Mouse (Mus musculus): ENCODE data around the gene Ppp2r5a. TPM values are rescaled to one million over a fixed set of nuclear protein-coding genes. Genes with fewer than 3 reads are reported as not detected.
"Not testable (repeated sequence)": the region's sequence is repeated elsewhere in the genome, so short reads cannot be mapped to it uniquely, and the experiment has no call there.

Ppp2r5a gene
- polyA plus RNA-seq, 1 experiment = 60.4 TPM

DNA sequence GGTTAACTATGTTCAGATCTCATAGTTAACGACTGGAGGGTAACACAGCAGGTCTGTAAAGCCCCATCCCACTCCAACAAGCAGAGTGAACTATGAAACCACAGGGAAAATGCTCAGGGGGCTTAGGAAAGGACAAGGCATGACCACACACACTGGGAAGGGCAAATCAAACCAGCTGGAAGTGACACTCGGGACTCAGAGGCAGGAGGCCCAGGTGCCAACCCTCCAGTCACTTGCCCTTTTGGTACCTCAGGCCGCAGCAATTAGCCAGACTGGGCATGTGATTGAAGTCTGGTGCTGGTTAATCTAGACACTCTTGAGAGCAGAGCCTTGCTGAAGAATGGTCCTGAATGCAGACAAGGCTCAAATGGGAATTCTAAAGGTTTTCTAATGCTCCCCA lies 33.6 kb upstream of the Ppp2r5a start:
- no peak for TF ChIP-seq CTCF (IDR thresholded peaks at IDR 0.05; ENCODE audit: borderline replicate concordance, insufficient read depth, low read length)
- no peak for TF ChIP-seq POLR2A (IDR thresholded peaks at IDR 0.05; ENCODE audit: low read depth, low read length)
- H3K27ac ChIP-seq (ENCODE audit: insufficient read depth, low read length) = no peak overlapping the region
- peaks cover 6% of the 10 kb centered on the region for H3K4me1 ChIP-seq (ENCODE audit: control insufficient read depth, insufficient read depth, low read length)
- H3K4me3 ChIP-seq (ENCODE audit: insufficient read depth, low read length) = no peak overlapping the region

DNA sequence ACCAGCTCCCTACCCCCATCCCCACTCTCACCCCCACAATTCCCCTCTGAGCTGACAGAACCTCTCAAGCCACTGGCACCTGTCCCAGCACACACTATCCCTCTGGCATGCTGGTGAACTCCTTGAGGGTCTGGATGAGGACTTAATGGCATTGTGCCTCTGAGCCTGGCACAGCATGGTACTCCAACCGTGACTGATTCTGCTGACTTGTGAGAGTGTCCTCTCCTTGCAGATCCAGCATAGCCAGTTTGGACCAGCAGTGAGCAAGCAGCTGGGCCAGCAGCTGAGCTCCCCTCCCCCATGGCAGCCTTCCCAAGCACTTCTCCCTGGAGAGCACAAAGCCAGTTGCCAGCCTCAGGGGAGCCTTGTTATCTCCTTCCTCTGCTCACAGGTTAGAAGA lies 32.3 kb upstream of the Ppp2r5a start:
- TF ChIP-seq POLR2A (IDR thresholded peaks at IDR 0.05; ENCODE audit: low read depth, low read length) = no peak
- no peak for TF ChIP-seq CTCF (IDR thresholded peaks at IDR 0.05; ENCODE audit: borderline replicate concordance, insufficient read depth, low read length)
- no peak overlapping the region for H3K27ac ChIP-seq (ENCODE audit: insufficient read depth, low read length)
- H3K4me3 ChIP-seq (ENCODE audit: insufficient read depth, low read length) = no peak overlapping the region
- peaks cover 6% of the 10 kb centered on the region for H3K4me1 ChIP-seq (ENCODE audit: control insufficient read depth, insufficient read depth, low read length)

DNA sequence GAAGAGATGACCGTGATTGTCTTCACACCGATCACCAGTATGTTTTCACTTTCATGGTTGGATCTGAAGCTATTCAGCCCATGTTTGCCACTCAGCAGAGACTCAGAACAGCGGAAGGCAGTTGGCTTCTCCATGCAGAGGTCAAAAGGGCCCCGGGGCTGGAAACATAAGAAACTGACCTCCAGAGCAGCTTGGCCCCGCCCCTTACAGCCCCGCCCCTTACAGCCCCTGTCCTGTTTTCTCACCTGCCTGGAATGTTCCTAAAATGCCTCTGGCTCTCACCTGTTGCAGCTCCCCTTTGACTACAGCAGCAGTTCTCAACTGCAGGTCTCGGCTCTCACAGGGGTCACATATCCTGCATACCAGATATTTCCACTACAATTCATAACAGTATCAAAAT lies 29.5 kb upstream of the Ppp2r5a start:
- Histone ChIP-seq H3K4me3 (ENCODE audit: insufficient read depth, low read length) (no peak overlapping the region), H3K27ac (ENCODE audit: insufficient read depth, low read length) (no peak overlapping the region), H3K4me1 (ENCODE audit: control insufficient read depth, insufficient read depth, low read length) (no peaks in the 10 kb centered on the region)
- TF ChIP-seq CTCF (IDR thresholded peaks at IDR 0.05; ENCODE audit: borderline replicate concordance, insufficient read depth, low read length) = no peak
- TF ChIP-seq POLR2A (IDR thresholded peaks at IDR 0.05; ENCODE audit: low read depth, low read length) = no peak

DNA sequence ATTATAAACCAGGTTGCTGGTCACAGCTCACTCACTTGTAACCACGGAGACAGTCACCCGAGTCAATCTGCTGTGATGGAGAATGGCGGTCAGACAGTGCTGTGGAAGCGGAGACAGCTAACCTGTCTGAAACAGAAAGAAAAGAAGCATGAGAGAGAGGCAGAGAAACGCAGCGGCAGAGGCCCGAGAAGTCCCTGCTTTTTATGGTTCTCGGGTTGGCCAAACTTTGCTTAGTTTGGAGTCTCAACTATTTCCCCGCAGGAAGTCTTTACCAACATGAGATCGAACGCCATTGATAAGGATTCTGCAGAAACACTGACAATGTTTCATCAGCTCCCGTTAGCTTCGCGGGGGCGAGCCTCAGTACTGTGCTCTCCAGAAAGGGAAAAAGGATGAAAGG lies 29.0 kb upstream of the Ppp2r5a start:
- Histone ChIP-seq H3K4me3 (ENCODE audit: insufficient read depth, low read length) (no peak overlapping the region), H3K4me1 (ENCODE audit: control insufficient read depth, insufficient read depth, low read length) (no peaks in the 10 kb centered on the region), H3K27ac (ENCODE audit: insufficient read depth, low read length) (no peak overlapping the region)
- TF ChIP-seq CTCF (IDR thresholded peaks at IDR 0.05; ENCODE audit: borderline replicate concordance, insufficient read depth, low read length) (no peak), POLR2A (IDR thresholded peaks at IDR 0.05; ENCODE audit: low read depth, low read length) (no peak)

DNA sequence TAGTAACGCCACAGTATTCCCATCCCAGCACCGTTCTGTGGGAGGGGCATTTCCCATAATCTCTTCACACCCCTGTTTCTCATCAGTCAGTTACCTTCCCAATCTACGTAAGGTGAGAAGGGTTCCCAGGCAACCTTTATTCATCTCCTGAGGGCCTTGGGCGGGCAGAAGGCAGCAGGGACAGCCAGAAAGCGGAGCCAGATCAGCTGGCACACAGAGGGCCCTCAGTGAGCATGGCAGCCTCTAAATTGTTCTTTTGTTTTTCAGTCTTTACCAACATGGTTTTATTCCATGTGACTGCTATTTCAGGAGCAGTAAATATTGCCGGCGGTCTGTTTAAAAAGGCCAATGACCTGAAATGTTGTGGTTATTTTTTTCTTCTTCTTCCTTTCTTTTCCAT lies 27.0 kb upstream of the Ppp2r5a start:
- no peak for TF ChIP-seq CTCF (IDR thresholded peaks at IDR 0.05; ENCODE audit: borderline replicate concordance, insufficient read depth, low read length)
- no peak overlapping the region for H3K4me3 ChIP-seq (ENCODE audit: insufficient read depth, low read length)
- no peak overlapping the region for H3K27ac ChIP-seq (ENCODE audit: insufficient read depth, low read length)
- H3K4me1 ChIP-seq (ENCODE audit: control insufficient read depth, insufficient read depth, low read length) = no peaks in the 10 kb centered on the region

DNA sequence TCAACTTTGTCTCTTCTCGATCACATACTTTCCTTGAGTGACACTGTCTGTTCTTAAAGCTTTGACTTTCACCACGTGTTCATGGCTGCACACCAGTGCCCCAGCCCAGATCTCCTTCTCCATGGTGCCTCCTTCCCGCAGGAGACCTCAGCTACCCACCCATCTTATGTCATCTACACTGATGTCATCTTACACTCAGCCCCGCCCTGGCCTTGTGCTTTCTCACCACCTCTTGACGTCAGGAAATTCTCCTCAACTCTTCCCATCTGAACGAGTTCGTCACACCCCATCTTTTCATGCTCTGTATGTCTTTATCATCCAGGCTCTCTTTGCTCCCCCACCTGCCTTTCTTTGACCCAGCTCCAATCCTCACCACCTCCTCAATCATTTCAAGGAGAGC lies 22.8 kb upstream of the Ppp2r5a start:
- Histone ChIP-seq H3K27ac (ENCODE audit: insufficient read depth, low read length) (no peak overlapping the region), H3K4me1 (ENCODE audit: control insufficient read depth, insufficient read depth, low read length) (no peaks in the 10 kb centered on the region), H3K4me3 (ENCODE audit: insufficient read depth, low read length) (no peak overlapping the region)
- TF ChIP-seq POLR2A (IDR thresholded peaks at IDR 0.05; ENCODE audit: low read depth, low read length) = no peak
- TF ChIP-seq CTCF (IDR thresholded peaks at IDR 0.05; ENCODE audit: borderline replicate concordance, insufficient read depth, low read length) = no peak

DNA sequence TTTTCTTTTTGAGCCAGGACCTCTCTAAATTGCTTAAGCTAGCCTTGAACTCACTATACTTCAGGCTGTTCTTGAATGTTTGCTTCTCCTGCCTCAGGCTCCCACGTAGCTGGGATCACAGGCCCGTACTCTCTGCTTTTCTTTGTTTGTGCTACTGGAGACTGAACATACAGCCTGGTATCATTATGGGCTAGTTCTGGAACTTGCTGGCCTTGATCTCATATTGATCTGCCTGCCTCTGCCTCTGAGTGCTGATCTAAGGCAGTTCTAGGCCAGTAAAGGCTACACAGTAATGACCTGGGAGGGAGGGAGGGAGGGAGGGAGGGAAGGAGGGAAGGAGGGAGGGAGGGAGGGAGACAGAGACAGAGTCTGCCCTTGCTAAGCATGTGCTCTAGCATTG lies 20.1 kb upstream of the Ppp2r5a start:
- no peak overlapping the region for H3K27ac ChIP-seq (ENCODE audit: insufficient read depth, low read length)
- no peak overlapping the region for H3K4me3 ChIP-seq (ENCODE audit: insufficient read depth, low read length)
- no peaks in the 10 kb centered on the region for H3K4me1 ChIP-seq (ENCODE audit: control insufficient read depth, insufficient read depth, low read length)
- TF ChIP-seq CTCF (IDR thresholded peaks at IDR 0.05; ENCODE audit: borderline replicate concordance, insufficient read depth, low read length) (no peak), POLR2A (IDR thresholded peaks at IDR 0.05; ENCODE audit: low read depth, low read length) (no peak)

DNA sequence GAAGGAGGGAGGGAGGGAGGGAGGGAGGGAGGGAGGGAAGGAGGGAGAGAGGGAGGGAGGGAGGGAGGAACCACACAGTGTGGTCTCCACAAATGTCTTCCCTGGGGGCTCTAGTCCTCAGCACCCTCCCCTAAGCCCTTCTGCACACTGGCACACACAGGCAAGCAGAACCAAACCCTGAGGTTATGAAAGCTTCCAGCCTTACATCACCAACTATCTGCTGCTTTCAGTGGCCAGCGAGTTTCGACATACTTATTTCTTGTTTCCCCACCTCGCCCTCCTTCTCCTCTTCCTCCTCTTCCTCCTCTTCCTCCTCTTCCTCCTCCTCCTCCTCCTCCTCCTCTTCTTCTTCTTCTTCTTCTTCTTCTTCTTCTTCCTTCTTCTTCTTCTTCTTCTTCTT lies 19.6 kb upstream of the Ppp2r5a start:
- H3K4me1 ChIP-seq (ENCODE audit: control insufficient read depth, insufficient read depth, low read length); H3K4me3 ChIP-seq (ENCODE audit: insufficient read depth, low read length); H3K27ac ChIP-seq (ENCODE audit: insufficient read depth, low read length): not testable (repeated sequence)

DNA sequence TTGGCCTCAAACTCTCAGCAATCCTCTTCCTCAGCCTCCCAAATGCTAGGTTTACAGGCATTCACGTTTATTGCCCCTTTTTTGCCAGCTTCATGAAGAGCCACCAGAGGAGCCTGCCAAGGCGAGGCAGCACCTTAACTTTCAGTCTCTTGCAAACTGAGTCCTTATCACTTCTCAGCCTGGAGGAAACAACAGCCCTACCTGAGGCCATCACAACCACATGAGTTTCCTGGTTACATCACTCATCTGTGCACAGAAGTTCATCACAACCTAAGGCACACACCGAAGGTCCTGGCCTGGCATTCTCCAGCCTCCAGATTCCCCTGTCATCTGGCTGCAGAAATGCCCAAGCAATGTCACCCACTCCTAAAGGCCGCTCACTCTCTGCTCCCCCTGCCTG lies 19.1 kb upstream of the Ppp2r5a start:
- TF ChIP-seq CTCF (IDR thresholded peaks at IDR 0.05; ENCODE audit: borderline replicate concordance, insufficient read depth, low read length) (no peak), POLR2A (IDR thresholded peaks at IDR 0.05; ENCODE audit: low read depth, low read length) (no peak)
- Histone ChIP-seq H3K27ac (ENCODE audit: insufficient read depth, low read length) (no peak overlapping the region), H3K4me3 (ENCODE audit: insufficient read depth, low read length) (no peak overlapping the region), H3K4me1 (ENCODE audit: control insufficient read depth, insufficient read depth, low read length) (0 out of 2 replicates have a peak, but pooled peaks cover under 1% of the 10 kb centered on the region)

- Histone ChIP-seq H3K27ac (ENCODE audit: insufficient read depth, low read length) (no peak overlapping the region), H3K4me3 (ENCODE audit: insufficient read depth, low read length) (no peak overlapping the region), H3K4me1 (ENCODE audit: control insufficient read depth, insufficient read depth, low read length) (peaks cover 5% of the 10 kb centered on the region; the same call in 1 of the 2 replicates)
- TF ChIP-seq POLR2A (IDR thresholded peaks at IDR 0.05; ENCODE audit: low read depth, low read length) = no peak
- no peak for TF ChIP-seq CTCF (IDR thresholded peaks at IDR 0.05; ENCODE audit: borderline replicate concordance, insufficient read depth, low read length)
Observed at GRCm38 (mm10) chr1:191421426-191421999, 18.4 kb upstream of the Ppp2r5a start.

GRCm38 (mm10) chr1:191420930-191421404 lies 17.9 kb upstream of the Ppp2r5a start:
- TF ChIP-seq CTCF (IDR thresholded peaks at IDR 0.05; ENCODE audit: borderline replicate concordance, insufficient read depth, low read length) (no peak), POLR2A (IDR thresholded peaks at IDR 0.05; ENCODE audit: low read depth, low read length) (no peak)
- H3K4me1 ChIP-seq (ENCODE audit: control insufficient read depth, insufficient read depth, low read length) = peaks cover 5% of the 10 kb centered on the region; the same call in 1 of the 2 replicates
- no peak overlapping the region for H3K27ac ChIP-seq (ENCODE audit: insufficient read depth, low read length)
- no peak overlapping the region for H3K4me3 ChIP-seq (ENCODE audit: insufficient read depth, low read length)
